Mouse (Mus musculus) forelimb bud, embryonic 11.5 days (tissue): ENCODE measurements around the gene Vapb.
"Not testable (repeated sequence)": the region's sequence is repeated elsewhere in the genome, so short reads cannot be mapped to it uniquely, and the experiment has no call there.

Experiments
- DNase-seq: peaks from one replicate; pipeline ENCODE4 v3.0.0-alpha.2; 2012; ENCODE audit warnings: low read depth, low spot score

Gene Vapb

GRCm38 (mm10) chr2:173737222-173737989 lies at the start of gene Vapb:
Vapb (plus strand) TSS chr2:173737511.
- DNase-seq: peak; percentile 99

- DNase-seq: no peak
These were observed 47.5 kb upstream of the Vapb start for GRCm38 (mm10) chr2:173689835-173690234.

- DNase-seq: no peak
These were observed 45.6 kb upstream of the Vapb start for GRCm38 (mm10) chr2:173691748-173692147.

GRCm38 (mm10) chr2:173692693-173693092 lies 44.6 kb upstream of the Vapb start:
- no peak for DNase-seq

- no peak for DNase-seq
These were observed 38.5 kb upstream of the Vapb start for GRCm38 (mm10) chr2:173698850-173699249.

GRCm38 (mm10) chr2:173702096-173702866 lies 35.0 kb upstream of the Vapb start:
- no peak for DNase-seq

- no peak for DNase-seq
These were observed 34.5 kb upstream of the Vapb start for GRCm38 (mm10) chr2:173702867-173703237.

- DNase-seq: no peak
These were observed 31.3 kb upstream of the Vapb start for GRCm38 (mm10) chr2:173705827-173706551.

- not testable (repeated sequence) for DNase-seq
These were observed 29.7 kb upstream of the Vapb start for GRCm38 (mm10) chr2:173707626-173708025.

GRCm38 (mm10) chr2:173710193-173710592 lies 27.1 kb upstream of the Vapb start:
- DNase-seq: no peak

- no peak for DNase-seq
These were observed 24.7 kb upstream of the Vapb start for GRCm38 (mm10) chr2:173712656-173713055.

- no peak for DNase-seq
These were observed 24.1 kb upstream of the Vapb start for GRCm38 (mm10) chr2:173713241-173713640.

GRCm38 (mm10) chr2:173714620-173715218 lies 22.6 kb upstream of the Vapb start:
- DNase-seq: no peak

GRCm38 (mm10) chr2:173716966-173717365 lies 20.3 kb upstream of the Vapb start:
- no peak for DNase-seq

- DNase-seq: not testable (repeated sequence)
These were observed 18.2 kb upstream of the Vapb start, which contains the start of gene 1700010B08Rik for GRCm38 (mm10) chr2:173719115-173719514. 1700010B08Rik (plus strand) TSS chr2:173719415.

- DNase-seq: no peak
These were observed 15.0 kb upstream of the Vapb start for GRCm38 (mm10) chr2:173722251-173722857.

- no peak for DNase-seq
These were observed 12.9 kb upstream of the Vapb start for GRCm38 (mm10) chr2:173724382-173724781.

- no peak for DNase-seq
These were observed 12.1 kb upstream of the Vapb start for GRCm38 (mm10) chr2:173724940-173725807.

GRCm38 (mm10) chr2:173725819-173726218 lies 11.5 kb upstream of the Vapb start:
- no peak for DNase-seq

- DNase-seq: no peak
These were observed 6.8 kb upstream of the Vapb start for GRCm38 (mm10) chr2:173730444-173730966.
